Mouse (Mus musculus): ENCODE results near the gene Duox1. TPM values are rescaled to one million over a fixed set of nuclear protein-coding genes. Genes with fewer than 3 reads are reported as not detected.

Gene Duox1
- total RNA-seq, 2 experiments from 2014 or later, result 0.07 TPM; not detected in 1

- intact Hi-C loops (cut with DNase I), result no loop called here
- DNase-seq (ENCODE audit: low spot score in 2 of 2), result peak; percentile 48 to 91
Observed at GRCm38 (mm10) chr2:122351156-122351930, 35.9 kb downstream of the Duox1 start.

- DNase-seq (ENCODE audit: low spot score in 2 of 2), result peak; percentile 46 to 61
- intact Hi-C loops (cut with DNase I), result no loop called here
Observed at GRCm38 (mm10) chr2:122351931-122352329, 36.5 kb downstream of the Duox1 start.

GRCm38 (mm10) chr2:122352992-122353391 lies 37.5 kb downstream of the Duox1 start:
- intact Hi-C loops (cut with DNase I), result no loop called here
- DNase-seq (ENCODE audit: low spot score in 2 of 2), result no peak

- intact Hi-C loops (cut with DNase I), result no loop called here
- no peak for DNase-seq (ENCODE audit: low spot score in 2 of 2)
Observed at GRCm38 (mm10) chr2:122353765-122354164, 38.3 kb downstream of the Duox1 start.

GRCm38 (mm10) chr2:122354191-122354929 lies 38.9 kb downstream of the Duox1 start:
- intact Hi-C loops (cut with DNase I), result no loop called here
- DNase-seq (ENCODE audit: low spot score in 2 of 2), result no peak

GRCm38 (mm10) chr2:122355389-122355788 lies 39.9 kb downstream of the Duox1 start:
- intact Hi-C loops (cut with DNase I), result no loop called here
- no peak for DNase-seq (ENCODE audit: low spot score in 2 of 2)

GRCm38 (mm10) chr2:122356187-122356586 lies 40.7 kb downstream of the Duox1 start:
- intact Hi-C loops (cut with DNase I), result no loop called here
- no peak for DNase-seq (ENCODE audit: low spot score in 2 of 2)

- no peak for DNase-seq (ENCODE audit: low spot score in 2 of 2)
- intact Hi-C loops (cut with DNase I), result no loop called here
Observed at GRCm38 (mm10) chr2:122360310-122360709, 44.8 kb downstream of the Duox1 start.

GRCm38 (mm10) chr2:122361181-122361580 lies 45.7 kb downstream of the Duox1 start:
- DNase-seq (ENCODE audit: low spot score in 2 of 2), result no peak
- intact Hi-C loops (cut with DNase I), result no loop called here

GRCm38 (mm10) chr2:122361868-122362621 lies 46.6 kb downstream of the Duox1 start:
- intact Hi-C loops (cut with DNase I), result no loop called here
- DNase-seq (ENCODE audit: low spot score in 2 of 2), result no peak

GRCm38 (mm10) chr2:122362622-122363523 lies 47.4 kb downstream of the Duox1 start:
- intact Hi-C loops (cut with DNase I), result no loop called here

GRCm38 (mm10) chr2:122364352-122364944 lies 49.0 kb downstream of the Duox1 start:
- intact Hi-C loops (cut with DNase I), result no loop called here
- no peak for DNase-seq (ENCODE audit: low spot score in 2 of 2)

More at GRCm38 (mm10) chr2:122362622-122363523, 47.4 kb downstream of the Duox1 start:
- no peak for DNase-seq (ENCODE audit: low spot score in 2 of 2)

- intact Hi-C loops (cut with DNase I), result no loop called here
- peak in 1 of 2 experiments; percentile 43 for DNase-seq (ENCODE audit: low spot score in 2 of 2)
Observed at GRCm38 (mm10) chr2:122365244-122365866, 49.9 kb downstream of the Duox1 start.

- no peak for DNase-seq (ENCODE audit: low spot score in 2 of 2)
- intact Hi-C loops (cut with DNase I), result no loop called here
Observed at GRCm38 (mm10) chr2:122366039-122366438, 50.6 kb downstream of the Duox1 start.

- DNase-seq (ENCODE audit: low spot score in 2 of 2), result no peak
- intact Hi-C loops (cut with DNase I), result no loop called here
Observed at GRCm38 (mm10) chr2:122366706-122367105, 51.2 kb downstream of the Duox1 start.

GRCm38 (mm10) chr2:122367181-122367580 lies 51.7 kb downstream of the Duox1 start:
- intact Hi-C loops (cut with DNase I), result no loop called here
- DNase-seq (ENCODE audit: low spot score in 2 of 2), result no peak

- intact Hi-C loops (cut with DNase I), result loop anchor here (1.0 kb wide), 1 partner anchor 19 kb away; no protein-coding TSS in a partner anchor
- no peak for DNase-seq (ENCODE audit: low spot score in 2 of 2)
Observed at GRCm38 (mm10) chr2:122367701-122368080, 52.2 kb downstream of the Duox1 start.

Measured in left cerebral cortex, postnatal 25 days (tissue).